In the genomic region with DNA sequence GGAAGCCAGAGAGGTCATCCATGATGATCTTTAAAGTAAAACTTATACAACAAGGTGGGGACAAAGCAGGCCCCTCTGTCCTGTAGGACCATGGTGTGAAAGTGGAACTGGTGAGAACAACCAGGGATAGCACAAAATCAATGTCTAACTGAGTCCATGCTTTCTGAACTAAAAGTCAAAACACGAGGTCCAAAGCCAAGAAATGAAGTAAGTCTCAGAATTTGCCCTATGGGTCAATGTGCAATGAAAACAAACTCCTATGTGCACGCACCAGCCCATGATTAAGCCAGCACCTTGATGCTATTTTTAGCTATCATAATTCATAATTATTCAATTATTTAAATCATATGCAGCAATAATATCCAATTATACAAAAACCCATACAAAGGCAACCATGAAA, we compare ENCODE assay signal across 27 mouse cellular contexts.
"Had no signal": no experiment of that assay in that cellular context is flagged by ENCODE, and none has a peak within 500 bp of the region (broad histone marks: within the 10 kb centered on the region; RNA-seq: fewer than 3 reads in every experiment).

No protein-coding gene starts in this region.

- H3K27me3 ChIP-seq: limb, embryonic 12.5 days; limb, embryonic 13.5 days; limb, embryonic 15.5 days; liver, embryonic 12.5 days; liver, embryonic 13.5 days; liver, embryonic 15.5 days; lung, embryonic 15.5 days; megakaryocyte, embryonic 14.5 days; midbrain, embryonic 12.5 days; midbrain, embryonic 13.5 days; midbrain, embryonic 15.5 days; neural tube, embryonic 12.5 days had no signal

- DNase-seq: left cerebral cortex, postnatal 4 days; liver, embryonic 13.5 days; liver, postnatal 0 days; lung, adult 18-20 months; lung, adult 2 months; lung, embryonic 14.5 days; lung, postnatal 10 days; lung, postnatal 14 days; lung, postnatal 36 days; lung, postnatal 4 days; midbrain, embryonic 14.5 days had no signal

- H3K9ac ChIP-seq: limb, embryonic 12.5 days; limb, embryonic 13.5 days; limb, embryonic 15.5 days; liver, embryonic 12.5 days; liver, embryonic 13.5 days; liver, embryonic 14.5 days; liver, embryonic 15.5 days; liver, postnatal 0 days; lung, embryonic 14.5 days; lung, embryonic 15.5 days; midbrain, embryonic 12.5 days; midbrain, embryonic 13.5 days; midbrain, embryonic 15.5 days; neural tube, embryonic 12.5 days had no signal

- H3K36me3 ChIP-seq: limb, embryonic 10.5 days; limb, embryonic 12.5 days; limb, embryonic 13.5 days; limb, embryonic 15.5 days; liver, embryonic 12.5 days; liver, embryonic 13.5 days; liver, embryonic 15.5 days; lung, embryonic 15.5 days; midbrain, embryonic 10.5 days; midbrain, embryonic 12.5 days; midbrain, embryonic 13.5 days; midbrain, embryonic 15.5 days; neural tube, embryonic 12.5 days had no signal

- H3K4me1 ChIP-seq: limb, embryonic 10.5 days; limb, embryonic 15.5 days; liver, embryonic 12.5 days; liver, embryonic 13.5 days; liver, embryonic 15.5 days; lung, embryonic 15.5 days; midbrain, embryonic 10.5 days; midbrain, embryonic 12.5 days; midbrain, embryonic 13.5 days had no signal

- H3K27ac ChIP-seq: limb, embryonic 10.5 days; limb, embryonic 12.5 days; limb, embryonic 13.5 days; limb, embryonic 15.5 days; liver, embryonic 12.5 days; liver, embryonic 13.5 days; liver, embryonic 14.5 days; liver, embryonic 15.5 days; lung, embryonic 15.5 days; macrophage; midbrain, embryonic 10.5 days; midbrain, embryonic 12.5 days; midbrain, embryonic 13.5 days; midbrain, embryonic 15.5 days; neural tube, embryonic 12.5 days had no signal

- H3K4me3 ChIP-seq: limb, embryonic 10.5 days; limb, embryonic 12.5 days; limb, embryonic 13.5 days; limb, embryonic 15.5 days; liver, embryonic 12.5 days; liver, embryonic 13.5 days; liver, embryonic 15.5 days; lung, embryonic 15.5 days; megakaryocyte, embryonic 14.5 days; midbrain, embryonic 10.5 days; midbrain, embryonic 12.5 days; midbrain, embryonic 13.5 days; midbrain, embryonic 15.5 days; myocyte; neural tube, embryonic 12.5 days had no signal
